Mouse (Mus musculus) kidney, embryonic 16.5 days (tissue): ENCODE data around the gene Aunip. TPM values are rescaled to one million over a fixed set of nuclear protein-coding genes. Genes with fewer than 3 reads are reported as not detected.

Source experiments
- ATAC-seq: fragments of 200-750 bp; cut with Nextera tagmentation; 2 replicates; pipeline ENCODE4 v1.8.0; 2017; ENCODE audit warnings: moderate TSS enrichment; ENCODE audit not compliant: low FRiP score, low TSS enrichment
- H3K27ac ChIP-seq: fragments of 300-500 bp; sonication (generic); 2 replicates; pipeline ENCODE4 v1.5.1; 2014; ENCODE audit warnings: low read length
- H3K27me3 ChIP-seq: fragments of 300-500 bp; sonication (generic); 2 replicates; pipeline ENCODE4 v1.6.1; 2014; ENCODE audit warnings: low read length, control low read depth, mixed read lengths; ENCODE audit not compliant: insufficient read depth
- H3K36me3 ChIP-seq: fragments of 300-500 bp; sonication (generic); 2 replicates; pipeline ENCODE4 v1.6.1; 2014; ENCODE audit warnings: low read length, control low read depth, mixed read lengths; ENCODE audit not compliant: insufficient read depth
- H3K4me1 ChIP-seq: fragments of 300-500 bp; sonication (generic); 2 replicates; pipeline ENCODE4 v1.6.1; 2014; ENCODE audit warnings: low read length, control low read depth, mixed read lengths; ENCODE audit not compliant: insufficient read depth
- H3K4me2 ChIP-seq: fragments of 300-500 bp; sonication (generic); replicated peaks from 2 replicates; pipeline ENCODE4 v1.6.1; 2014; ENCODE audit warnings: low read depth, low read length
- H3K4me3 ChIP-seq: fragments of 300-500 bp; sonication (generic); 2 replicates; pipeline ENCODE4 v1.5.1; 2014; ENCODE audit warnings: mild to moderate bottlenecking, low read length
- H3K9ac ChIP-seq: fragments of 300-500 bp; sonication (generic); replicated peaks from 2 replicates; pipeline ENCODE4 v1.6.1; 2014; ENCODE audit warnings: low read length
- H3K9me3 ChIP-seq: fragments of 300-500 bp; sonication (generic); 2 replicates; pipeline ENCODE4 v1.6.1; 2016; ENCODE audit warnings: low read length, control low read depth
- WGBS: fragments of 180-500 bp; shearing (Covaris S2); extraction: QIAGEN DNeasy Blood & Tissue Kit; methylation state at CpG from one replicate; pipeline ENCODE4 v1.1.7; 2014; 5-methylcytosine and 5-hydroxymethylcytosine counted together
- polyA plus RNA-seq: library from polyadenylated mRNA; unstranded; fragments of >200 nt; fragmentation: Nextera tagmentation; extraction: Ambion mirVana; gene quantifications from 2 replicates; pipeline ENCODE4 v1.2.1, GENCODE M21; 2015

The Aunip gene
- polyA plus RNA-seq, 1 experiment from 2014 or later = 16.3 TPM

DNA sequence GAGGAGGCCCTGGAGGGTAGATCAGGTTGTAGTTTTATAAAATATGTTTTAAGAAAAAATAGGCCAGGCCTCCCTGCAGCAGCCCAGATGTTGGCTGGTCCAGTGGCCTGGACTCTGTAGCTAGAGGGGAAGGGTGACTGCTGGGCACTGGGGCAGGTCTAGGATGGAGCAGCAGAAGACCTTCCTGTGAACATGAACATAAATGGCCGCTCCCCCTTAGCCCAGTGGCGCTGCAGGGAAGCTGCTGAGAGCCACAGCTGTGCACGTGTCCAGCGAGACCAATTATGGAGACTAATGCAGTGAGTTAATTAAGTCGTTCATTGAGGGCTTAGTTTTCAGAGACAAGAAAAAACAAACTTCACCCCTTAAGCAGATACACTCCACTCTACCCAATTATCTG lies 15.0 kb downstream of the Aunip start:
- ATAC-seq = no peak
- no peaks in the 10 kb centered on the region for H3K4me1 ChIP-seq
- H3K4me2 ChIP-seq = no peak overlapping the region
- no peak overlapping the region for H3K4me3 ChIP-seq
- no peaks in the 10 kb centered on the region for H3K9me3 ChIP-seq
- H3K9ac ChIP-seq = no peak overlapping the region
- no peaks in the 10 kb centered on the region for H3K27me3 ChIP-seq
- peaks cover 38% of the 10 kb centered on the region for H3K36me3 ChIP-seq
- H3K27ac ChIP-seq = no peak overlapping the region
- WGBS = 78% methylated on average over 5 of the region's 5 CpGs

DNA sequence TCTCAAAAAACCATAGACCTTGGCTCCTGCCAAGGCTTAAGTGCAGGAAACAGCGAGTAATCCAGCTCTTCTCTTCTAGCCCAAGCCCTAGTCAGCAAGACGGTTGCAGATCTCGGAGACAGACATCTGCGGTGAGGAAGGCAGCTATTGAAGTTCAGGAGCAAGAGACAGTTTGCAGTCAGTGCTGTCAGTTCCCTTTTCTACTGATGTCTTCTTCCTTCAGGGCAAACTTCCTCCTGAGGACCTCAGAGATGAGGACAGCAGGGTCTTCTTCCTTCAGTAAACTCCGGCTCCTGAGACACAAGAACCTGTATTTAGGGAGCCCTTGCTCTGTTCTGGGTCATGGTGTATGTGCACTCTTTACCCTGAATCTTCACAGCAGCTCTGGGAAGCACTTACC lies 15.4 kb downstream of the Aunip start:
- Histone ChIP-seq H3K9me3 (no peaks in the 10 kb centered on the region), H3K27ac (no peak overlapping the region), H3K9ac (no peak overlapping the region), H3K4me3 (no peak overlapping the region), H3K36me3 (peaks cover 38% of the 10 kb centered on the region), H3K4me2 (no peak overlapping the region), H3K27me3 (no peaks in the 10 kb centered on the region), H3K4me1 (no peaks in the 10 kb centered on the region)
- WGBS = 81% methylated on average over 5 of the region's 5 CpGs
- no peak for ATAC-seq

DNA sequence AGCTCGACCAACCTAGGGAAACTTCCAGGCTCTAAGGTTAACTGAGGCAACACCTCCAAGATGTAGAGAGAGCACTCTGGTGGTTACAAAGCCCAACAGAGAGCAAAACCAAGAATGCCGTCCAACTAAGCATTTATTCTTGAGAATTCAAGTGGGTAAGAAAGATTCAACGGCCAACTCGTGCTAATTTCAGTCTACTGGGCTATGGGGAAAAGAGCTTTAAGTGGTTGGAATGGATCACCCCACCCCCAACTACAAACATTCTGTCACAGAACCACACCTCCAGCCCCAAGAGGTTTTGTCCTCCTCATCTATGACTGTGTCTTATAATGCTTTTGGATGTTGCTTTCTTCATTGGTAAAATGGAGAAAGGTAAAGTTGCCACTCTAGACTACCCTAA lies 22.1 kb downstream of the Aunip start:
- Histone ChIP-seq H3K27ac (no peak overlapping the region), H3K4me2 (no peak overlapping the region), H3K9ac (no peak overlapping the region), H3K27me3 (no peaks in the 10 kb centered on the region), H3K4me3 (no peak overlapping the region), H3K36me3 (peaks cover 23% of the 10 kb centered on the region), H3K9me3 (no peaks in the 10 kb centered on the region), H3K4me1 (peaks cover 15% of the 10 kb centered on the region)
- WGBS = 89% methylated on average over 4 of the region's 4 CpGs
- no peak for ATAC-seq

DNA sequence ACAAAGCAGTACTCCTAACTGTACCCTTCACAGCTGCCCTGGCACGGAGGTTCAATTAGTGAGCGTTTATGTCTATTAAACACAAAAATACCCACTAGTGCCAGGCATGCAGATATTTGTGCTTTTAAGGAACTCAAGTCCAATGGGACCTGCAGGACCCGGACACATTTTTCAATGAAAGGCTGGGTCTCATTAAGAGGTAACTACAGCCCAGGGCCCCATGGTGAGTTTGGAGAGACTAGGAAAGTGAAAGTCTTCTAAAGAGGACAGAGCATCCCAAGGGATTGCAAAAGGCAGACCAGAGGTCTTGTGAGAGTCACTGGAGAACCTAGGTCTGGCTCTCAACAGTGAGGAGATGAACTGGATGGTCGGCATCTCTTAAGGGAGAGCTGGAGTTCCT lies 22.6 kb downstream of the Aunip start:
- Histone ChIP-seq H3K27ac (no peak overlapping the region), H3K9ac (peak overlapping the region; percentile 88), H3K36me3 (peaks cover 19% of the 10 kb centered on the region), H3K27me3 (no peaks in the 10 kb centered on the region), H3K4me1 (peaks cover 15% of the 10 kb centered on the region), H3K4me2 (peak overlapping the region; percentile 98), H3K9me3 (no peaks in the 10 kb centered on the region), H3K4me3 (peak overlapping the region; percentile 92; the same call in 1 of the 2 replicates)
- no peak for ATAC-seq
- 76% methylated on average over 4 of the region's 4 CpGs for WGBS

GRCm38 (mm10) chr4:134534124-134534886 lies 23.5 kb downstream of the Aunip start:
- Histone ChIP-seq H3K9me3 (no peaks in the 10 kb centered on the region), H3K27ac (peak overlapping the region; percentile 92), H3K27me3 (no peaks in the 10 kb centered on the region), H3K36me3 (peaks cover 18% of the 10 kb centered on the region; the same call in 1 of the 2 replicates), H3K4me3 (peak overlapping the region; percentile 92), H3K4me2 (peak overlapping the region; percentile 98), H3K9ac (peak overlapping the region; percentile 88), H3K4me1 (peaks cover 15% of the 10 kb centered on the region)
- ATAC-seq = peak; percentile 2; the same call in 1 of the 2 replicates
- WGBS = under 1% methylated on average over 56 of the region's 57 CpGs

- H3K36me3 ChIP-seq = peaks cover 19% of the 10 kb centered on the region
- H3K27ac ChIP-seq = peak within 1 kb of the TSS; percentile 92
- peak within 1 kb of the TSS; percentile 98 for H3K4me2 ChIP-seq
- H3K9me3 ChIP-seq = no peaks in the 10 kb centered on the region
- H3K4me3 ChIP-seq = peak within 1 kb of the TSS; percentile 92
- no peaks in the 10 kb centered on the region for H3K27me3 ChIP-seq
- peaks cover 15% of the 10 kb centered on the region for H3K4me1 ChIP-seq
- ATAC-seq = peak; percentile 98
- H3K9ac ChIP-seq = peak within 1 kb of the TSS; percentile 88
- WGBS = under 1% methylated on average over 71 of the region's 71 CpGs
These were observed 24.4 kb downstream of the Aunip start, which contains the start of gene Mtfr1l for GRCm38 (mm10) chr4:134534932-134535786. Mtfr1l (minus strand) TSS chr4:134535387.

GRCm38 (mm10) chr4:134535787-134536151 lies 25.0 kb downstream of the Aunip start:
- peak overlapping the region; percentile 45 for H3K27ac ChIP-seq
- 0 out of 2 replicates have a peak, but pooled peaks have one; percentile 0 for ATAC-seq
- peak overlapping the region; percentile 92 for H3K4me3 ChIP-seq
- peak overlapping the region; percentile 98 for H3K4me2 ChIP-seq
- H3K9me3 ChIP-seq = no peaks in the 10 kb centered on the region
- H3K9ac ChIP-seq = peak overlapping the region; percentile 58
- WGBS = 6% methylated on average over 8 of the region's 8 CpGs
- H3K4me1 ChIP-seq = peaks cover 15% of the 10 kb centered on the region
- peaks cover 21% of the 10 kb centered on the region for H3K36me3 ChIP-seq
- no peaks in the 10 kb centered on the region for H3K27me3 ChIP-seq

GRCm38 (mm10) chr4:134538997-134539580 lies 28.3 kb downstream of the Aunip start:
- no peak overlapping the region for H3K27ac ChIP-seq
- WGBS = 89% methylated on average over 10 of the region's 10 CpGs
- peaks cover 41% of the 10 kb centered on the region for H3K36me3 ChIP-seq
- H3K4me2 ChIP-seq = no peak overlapping the region
- H3K9me3 ChIP-seq = no peaks in the 10 kb centered on the region
- no peaks in the 10 kb centered on the region for H3K27me3 ChIP-seq
- ATAC-seq = no peak
- H3K4me1 ChIP-seq = peaks cover 7% of the 10 kb centered on the region
- H3K4me3 ChIP-seq = no peak overlapping the region
- H3K9ac ChIP-seq = no peak overlapping the region

DNA sequence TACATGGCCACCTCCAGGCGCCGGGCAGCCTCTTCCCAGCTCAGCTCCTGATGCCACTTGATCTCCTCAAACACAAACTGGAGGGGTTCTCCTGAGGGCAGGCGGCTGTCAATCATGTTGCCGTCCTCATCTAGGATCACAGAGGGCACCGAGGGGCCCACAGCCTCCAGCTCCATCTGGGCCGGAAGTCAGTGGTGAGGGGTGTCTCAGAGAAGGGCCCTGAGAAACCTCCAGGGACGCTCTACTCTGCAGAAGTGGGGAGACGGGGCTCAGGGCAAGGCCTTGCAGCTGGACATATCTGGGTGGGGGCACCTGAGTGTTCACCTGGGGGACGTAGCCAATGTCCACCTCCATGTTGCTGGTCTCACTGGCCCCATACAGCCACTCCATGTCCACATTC lies 31.9 kb downstream of the Aunip start:
- Histone ChIP-seq H3K9me3 (no peaks in the 10 kb centered on the region), H3K36me3 (peaks cover 55% of the 10 kb centered on the region)

More for the DNA sequence above, 31.9 kb downstream of the Aunip start:
- Histone ChIP-seq H3K4me2 (no peak overlapping the region), H3K4me3 (no peak overlapping the region), H3K9ac (no peak overlapping the region), H3K27me3 (no peaks in the 10 kb centered on the region), H3K27ac (no peak overlapping the region), H3K4me1 (peaks cover 8% of the 10 kb centered on the region)
- ATAC-seq = no peak
- WGBS = 92% methylated on average over 9 of the region's 9 CpGs
